Mouse (Mus musculus): ENCODE results near the gene Rpia. TPM values are rescaled to one million over a fixed set of nuclear protein-coding genes. Genes with fewer than 3 reads are reported as not detected.
"Not testable (repeated sequence)": the region's sequence is repeated elsewhere in the genome, so short reads cannot be mapped to it uniquely, and the experiment has no call there.

Rpia gene
- 2.9 and 3.6 TPM in 2 replicates for polyA plus RNA-seq (2016; fragmentation: Nextera tagmentation; extraction: Ambion mirVana)

GRCm38 (mm10) chr6:70791824-70792535, at the start of gene Rpia:
Gene Rpia, minus strand, starts transcription at chr6:70792232.
- Histone ChIP-seq H3K4me1 (peaks cover 22% of the 10 kb centered on the region), H3K27me3 (replicated peaks) (no peaks in the 10 kb centered on the region), H3K9ac (peak within 1 kb of the TSS; percentile 73), H3K27ac (no peak within 1 kb of the TSS; the same call in 1 of the 2 replicates), H3K4me3 (peak within 1 kb of the TSS; percentile 71), H3K9me3 (no peaks in the 10 kb centered on the region), H3K36me3 (no peaks in the 10 kb centered on the region), H3K4me2 (replicated peaks) (peak within 1 kb of the TSS; percentile 82)
- ATAC-seq (ENCODE audit: low FRiP score, low read depth): peak; percentile 97
- WGBS: under 1% methylated on average over 62 of the region's 62 CpGs

- no peak overlapping the region for H3K9ac ChIP-seq
- no peak for ATAC-seq (ENCODE audit: low FRiP score, low read depth)
- H3K4me3 ChIP-seq: no peak overlapping the region
- H3K4me2 ChIP-seq (replicated peaks): no peak overlapping the region
- no peaks in the 10 kb centered on the region for H3K9me3 ChIP-seq
- 78% methylated on average over 5 of the region's 5 CpGs for WGBS
- H3K36me3 ChIP-seq: no peaks in the 10 kb centered on the region
- no peaks in the 10 kb centered on the region for H3K27me3 ChIP-seq (replicated peaks)
- H3K4me1 ChIP-seq: peaks cover 5% of the 10 kb centered on the region
- no peak overlapping the region for H3K27ac ChIP-seq
Observed at GRCm38 (mm10) chr6:70840281-70840680, 48.2 kb upstream of the Rpia start.

- H3K4me1 ChIP-seq: peaks cover 4% of the 10 kb centered on the region; the same call in 1 of the 2 replicates
- no peak overlapping the region for H3K9ac ChIP-seq
- no peak overlapping the region for H3K4me2 ChIP-seq (replicated peaks)
- no peaks in the 10 kb centered on the region for H3K9me3 ChIP-seq
- H3K27ac ChIP-seq: no peak overlapping the region
- H3K27me3 ChIP-seq (replicated peaks): no peaks in the 10 kb centered on the region
- H3K4me3 ChIP-seq: no peak overlapping the region
- no peak for ATAC-seq (ENCODE audit: low FRiP score, low read depth)
- H3K36me3 ChIP-seq: no peaks in the 10 kb centered on the region
- 59% methylated on average over 3 of the region's 3 CpGs for WGBS
Observed at GRCm38 (mm10) chr6:70838532-70838931, 46.5 kb upstream of the Rpia start.

- no peaks in the 10 kb centered on the region for H3K27me3 ChIP-seq (replicated peaks)
- no peaks in the 10 kb centered on the region for H3K36me3 ChIP-seq
- H3K4me1 ChIP-seq: no peaks in the 10 kb centered on the region
- WGBS: 92% methylated on average over 2 of the region's 2 CpGs
- H3K4me2 ChIP-seq (replicated peaks): no peak overlapping the region
- no peak for ATAC-seq (ENCODE audit: low FRiP score, low read depth)
- no peak overlapping the region for H3K9ac ChIP-seq
- no peak overlapping the region for H3K27ac ChIP-seq
- H3K9me3 ChIP-seq: no peaks in the 10 kb centered on the region
- no peak overlapping the region for H3K4me3 ChIP-seq
Observed at GRCm38 (mm10) chr6:70837297-70837696, 45.3 kb upstream of the Rpia start.

- H3K36me3 ChIP-seq: no peaks in the 10 kb centered on the region
- no peaks in the 10 kb centered on the region for H3K27me3 ChIP-seq (replicated peaks)
- H3K9ac ChIP-seq: no peak overlapping the region
- no peaks in the 10 kb centered on the region for H3K4me1 ChIP-seq
- no peaks in the 10 kb centered on the region for H3K9me3 ChIP-seq
- H3K4me2 ChIP-seq (replicated peaks): no peak overlapping the region
- no peak overlapping the region for H3K4me3 ChIP-seq
- 81% methylated on average over 10 of the region's 10 CpGs for WGBS
- ATAC-seq (ENCODE audit: low FRiP score, low read depth): no peak
- H3K27ac ChIP-seq: no peak overlapping the region
Observed at GRCm38 (mm10) chr6:70831179-70831839, 39.3 kb upstream of the Rpia start.

- no peak for ATAC-seq (ENCODE audit: low FRiP score, low read depth)
- Histone ChIP-seq H3K4me3 (no peak overlapping the region), H3K9ac (no peak overlapping the region), H3K27ac (no peak overlapping the region), H3K4me2 (replicated peaks) (no peak overlapping the region), H3K36me3 (no peaks in the 10 kb centered on the region), H3K27me3 (replicated peaks) (no peaks in the 10 kb centered on the region), H3K4me1 (no peaks in the 10 kb centered on the region), H3K9me3 (no peaks in the 10 kb centered on the region)
- 89% methylated on average over 3 of the region's 3 CpGs for WGBS
Observed at GRCm38 (mm10) chr6:70830552-70830951, 38.5 kb upstream of the Rpia start.

- no peak overlapping the region for H3K27ac ChIP-seq
- 52% methylated on average over 2 of the region's 2 CpGs for WGBS
- no peak overlapping the region for H3K4me3 ChIP-seq
- no peaks in the 10 kb centered on the region for H3K27me3 ChIP-seq (replicated peaks)
- ATAC-seq (ENCODE audit: low FRiP score, low read depth): no peak
- H3K9ac ChIP-seq: no peak overlapping the region
- H3K4me2 ChIP-seq (replicated peaks): no peak overlapping the region
- no peaks in the 10 kb centered on the region for H3K9me3 ChIP-seq
- no peaks in the 10 kb centered on the region for H3K36me3 ChIP-seq
- no peaks in the 10 kb centered on the region for H3K4me1 ChIP-seq
Observed at GRCm38 (mm10) chr6:70829451-70829850, 37.4 kb upstream of the Rpia start.

GRCm38 (mm10) chr6:70824987-70825337, 32.9 kb upstream of the Rpia start:
- no peaks in the 10 kb centered on the region for H3K36me3 ChIP-seq
- H3K4me2 ChIP-seq (replicated peaks): peak overlapping the region; percentile 77
- no peaks in the 10 kb centered on the region for H3K27me3 ChIP-seq (replicated peaks)
- ATAC-seq (ENCODE audit: low FRiP score, low read depth): peak; percentile 27
- no peaks in the 10 kb centered on the region for H3K9me3 ChIP-seq
- no peak overlapping the region for H3K9ac ChIP-seq
- WGBS: 53% methylated on average over 4 of the region's 4 CpGs
- no peak overlapping the region for H3K27ac ChIP-seq
- peak overlapping the region; percentile 36; the same call in 1 of the 2 replicates for H3K4me3 ChIP-seq
- no peaks in the 10 kb centered on the region for H3K4me1 ChIP-seq

GRCm38 (mm10) chr6:70824085-70824986, 32.3 kb upstream of the Rpia start:
- ATAC-seq (ENCODE audit: low FRiP score, low read depth): peak; percentile 93
- 11% methylated on average over 23 of the region's 23 CpGs for WGBS
- H3K4me3 ChIP-seq: peak overlapping the region; percentile 36
- peak overlapping the region; percentile 77 for H3K4me2 ChIP-seq (replicated peaks)
- H3K27me3 ChIP-seq (replicated peaks): no peaks in the 10 kb centered on the region
- no peaks in the 10 kb centered on the region for H3K36me3 ChIP-seq
- peak overlapping the region; percentile 47 for H3K9ac ChIP-seq
- no peaks in the 10 kb centered on the region for H3K4me1 ChIP-seq
- H3K9me3 ChIP-seq: no peaks in the 10 kb centered on the region
- H3K27ac ChIP-seq: no peak overlapping the region

- H3K4me2 ChIP-seq (replicated peaks); H3K9ac ChIP-seq; H3K4me1 ChIP-seq; ATAC-seq (ENCODE audit: low FRiP score, low read depth); H3K27me3 ChIP-seq (replicated peaks); H3K4me3 ChIP-seq; H3K9me3 ChIP-seq; H3K27ac ChIP-seq; H3K36me3 ChIP-seq: not testable (repeated sequence)
- WGBS: 78% methylated on average over 4 of the region's 4 CpGs
Observed at GRCm38 (mm10) chr6:70823277-70823676, 31.2 kb upstream of the Rpia start.

GRCm38 (mm10) chr6:70822386-70822910, 30.4 kb upstream of the Rpia start:
- no peak overlapping the region for H3K4me3 ChIP-seq
- no peak overlapping the region for H3K4me2 ChIP-seq (replicated peaks)
- H3K9me3 ChIP-seq: no peaks in the 10 kb centered on the region
- no peak for ATAC-seq (ENCODE audit: low FRiP score, low read depth)
- H3K9ac ChIP-seq: no peak overlapping the region
- H3K36me3 ChIP-seq: no peaks in the 10 kb centered on the region
- no peak overlapping the region for H3K27ac ChIP-seq
- WGBS: 63% methylated on average over 5 of the region's 5 CpGs
- no peaks in the 10 kb centered on the region for H3K27me3 ChIP-seq (replicated peaks)
- no peaks in the 10 kb centered on the region for H3K4me1 ChIP-seq

GRCm38 (mm10) chr6:70821566-70821965, 29.5 kb upstream of the Rpia start:
- Histone ChIP-seq H3K9ac (no peak overlapping the region), H3K9me3 (no peaks in the 10 kb centered on the region), H3K27ac (no peak overlapping the region), H3K4me3 (no peak overlapping the region), H3K36me3 (no peaks in the 10 kb centered on the region), H3K4me2 (replicated peaks) (no peak overlapping the region), H3K27me3 (replicated peaks) (no peaks in the 10 kb centered on the region), H3K4me1 (no peaks in the 10 kb centered on the region)
- no peak for ATAC-seq (ENCODE audit: low FRiP score, low read depth)
- 71% methylated on average over 2 of the region's 2 CpGs for WGBS

All from neural tube, embryonic 12.5 days (tissue).